Mouse (Mus musculus) brain, adult 10 weeks (tissue): ENCODE results near the gene Celf2. TPM values are rescaled to one million over a fixed set of nuclear protein-coding genes. Genes with fewer than 3 reads are reported as not detected.

Experiments used
- polyA plus RNA-seq: library from polyadenylated mRNA; stranded (reverse); fragments of 350-450 nt; fragmentation: Illumina TruSeq; extraction: RNeasy Lipid Tissue Mini Kit (QIAGEN cat#74804); gene quantifications from one replicate; pipeline ENCODE4 v1.2.3, GENCODE M21; 2015; ENCODE audit warnings: low read depth, low replicate concordance

The Celf2 gene
- polyA plus RNA-seq = 161 TPM

GRCm38 (mm10) chr2:7509463-7509862 lies at the start of gene Celf2:
Gene Celf2 (minus strand): TSS chr2:7509563.

